Mouse (Mus musculus) cerebellum, adult 9-10 months (tissue): ENCODE results near the gene Tmf1.

Experiments used
- DNase-seq: peaks from one replicate; pipeline ENCODE4 v3.0.0; 2022

The Tmf1 gene

DNA sequence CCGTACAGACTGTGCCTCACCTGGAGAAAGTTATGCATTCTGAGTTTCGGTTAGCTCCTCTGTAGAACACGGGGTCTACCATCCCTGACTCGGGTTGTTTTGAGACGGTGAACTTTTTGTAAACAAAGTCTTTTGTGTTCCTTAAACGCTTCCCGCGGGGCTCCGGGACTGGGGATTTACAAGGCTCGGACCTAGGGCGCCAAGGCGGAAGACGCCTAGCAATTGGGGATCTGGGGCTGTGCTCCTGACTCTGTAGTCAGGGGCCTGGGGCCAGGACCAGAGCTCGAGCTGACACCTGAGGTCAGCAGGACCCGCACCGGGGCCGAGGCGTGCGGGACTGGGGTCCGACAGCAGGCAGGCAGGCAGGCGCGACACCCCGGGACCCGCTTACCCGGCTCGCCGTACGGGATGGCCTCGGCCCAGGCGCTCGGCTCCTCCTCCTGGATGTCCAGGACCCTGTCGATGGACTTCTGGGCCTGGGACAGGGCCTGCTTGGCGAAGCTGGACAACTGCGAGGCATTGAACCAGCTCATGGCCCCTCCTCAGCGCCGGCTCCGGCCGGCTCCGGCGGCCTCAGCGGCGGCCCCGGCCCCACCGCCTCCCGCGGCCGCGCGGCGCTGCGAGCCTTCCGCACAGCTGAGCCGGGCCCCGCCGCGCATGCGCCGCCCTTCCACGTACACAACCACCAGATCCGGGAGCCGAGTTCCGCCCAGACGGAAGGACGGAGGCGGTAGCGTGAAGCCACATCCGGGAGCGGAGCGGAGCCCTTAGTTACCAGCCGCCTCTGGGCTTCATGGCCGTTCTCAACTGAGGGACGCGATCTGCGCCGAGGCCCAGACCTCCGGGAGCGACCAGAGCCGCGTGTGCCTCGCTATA lies at the start of gene Tmf1:
Gene Tmf1, minus strand, starts transcription at position 632 of the 876 bp plus-strand sequence.
- peak; percentile 94 for DNase-seq

DNA sequence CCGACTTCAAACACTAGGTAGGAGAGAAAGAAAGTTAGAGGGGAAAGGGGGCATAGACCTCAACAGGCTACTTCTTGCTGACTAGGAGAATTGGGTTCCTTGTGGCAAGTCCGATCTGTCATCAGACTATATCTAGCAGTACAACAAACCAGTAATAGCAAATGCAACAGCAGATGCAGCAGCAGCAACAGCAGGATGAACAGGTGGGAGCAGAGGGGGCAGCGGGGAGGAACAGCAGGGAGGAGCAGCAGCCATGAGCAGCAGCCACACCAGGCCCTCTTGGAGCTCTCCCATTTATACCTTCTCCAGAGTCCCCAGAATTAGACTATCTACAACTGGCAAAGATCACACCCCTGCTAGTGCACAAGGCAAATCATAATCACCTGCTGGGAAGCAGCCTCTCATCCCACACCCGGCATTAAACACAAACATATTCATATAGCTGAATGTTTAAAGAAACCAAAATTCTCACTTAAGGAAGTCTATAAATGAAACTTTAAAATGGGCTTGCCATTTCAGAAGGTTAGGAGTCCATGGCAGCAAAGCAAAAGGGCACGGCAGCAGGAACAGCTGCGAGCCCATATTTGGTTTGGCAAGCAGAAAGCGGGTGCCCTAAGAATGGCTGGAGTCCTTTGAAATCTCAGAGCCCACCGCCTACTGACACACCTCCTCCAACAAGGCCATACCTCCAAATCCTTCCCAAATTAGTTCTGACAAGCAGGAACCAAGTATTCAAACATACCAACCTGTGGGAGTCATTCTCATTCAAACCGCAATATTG lies 48.3 kb upstream of the Tmf1 start:
- no peak for DNase-seq

DNA sequence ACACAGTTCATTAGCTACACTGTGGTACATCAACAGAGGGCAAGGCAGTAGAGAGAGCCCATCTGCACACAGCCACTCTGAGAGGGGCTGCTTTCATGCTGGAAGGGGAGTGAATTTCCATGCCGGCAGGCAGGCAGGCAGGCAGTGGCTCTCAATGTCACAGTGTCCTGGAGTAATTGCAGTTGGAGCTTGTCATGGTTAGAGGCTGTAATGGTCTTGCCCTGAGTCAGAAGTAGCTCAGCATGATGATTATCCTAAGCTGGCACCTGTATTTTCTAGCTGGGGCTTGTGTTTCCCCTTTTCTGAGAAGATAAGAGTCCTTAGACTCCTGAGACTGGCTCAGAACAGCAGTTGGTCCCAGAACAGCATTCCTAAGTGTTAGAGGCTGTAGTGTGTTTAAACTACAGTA lies 47.2 kb upstream of the Tmf1 start:
- DNase-seq: no peak

DNA sequence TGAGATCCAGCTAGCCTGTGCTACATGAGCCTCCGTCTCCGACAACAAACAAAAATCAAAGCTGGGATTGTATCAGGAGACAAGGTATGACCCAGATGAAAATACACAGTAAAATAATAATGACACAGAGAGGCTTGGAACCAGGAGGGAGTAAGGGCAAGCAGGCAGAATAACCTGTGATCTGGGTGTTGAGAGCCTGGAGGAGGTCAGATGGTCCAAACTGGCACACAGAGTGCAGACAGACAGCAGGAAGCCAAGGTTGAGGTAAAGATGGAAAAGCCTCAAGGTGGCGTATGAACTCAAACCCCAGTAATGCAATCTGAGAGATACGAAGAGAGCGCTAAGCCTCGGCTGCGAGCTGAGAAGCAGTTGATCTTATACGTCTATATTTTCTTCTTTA lies 45.6 kb upstream of the Tmf1 start:
- DNase-seq: peak; percentile 56

DNA sequence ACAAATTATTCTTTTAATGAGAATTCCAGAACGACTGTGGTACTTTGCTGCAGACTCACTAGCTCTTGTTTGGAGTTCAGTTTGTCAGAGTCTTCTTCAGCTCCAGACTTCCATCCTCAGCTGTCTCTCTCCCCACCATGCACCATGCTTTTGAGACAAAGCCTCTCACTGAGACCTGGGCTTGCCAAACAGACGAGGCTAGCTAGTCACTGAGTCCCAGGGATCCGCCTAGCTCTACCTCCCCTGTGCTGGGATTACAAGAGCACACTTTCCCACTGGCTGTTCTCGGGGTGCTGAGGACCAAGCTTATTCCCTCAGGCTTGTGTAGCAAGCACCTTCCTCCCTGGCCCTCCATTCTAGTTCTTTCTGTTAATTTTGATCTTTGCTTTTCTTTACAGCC lies 44.6 kb upstream of the Tmf1 start:
- no peak for DNase-seq

DNA sequence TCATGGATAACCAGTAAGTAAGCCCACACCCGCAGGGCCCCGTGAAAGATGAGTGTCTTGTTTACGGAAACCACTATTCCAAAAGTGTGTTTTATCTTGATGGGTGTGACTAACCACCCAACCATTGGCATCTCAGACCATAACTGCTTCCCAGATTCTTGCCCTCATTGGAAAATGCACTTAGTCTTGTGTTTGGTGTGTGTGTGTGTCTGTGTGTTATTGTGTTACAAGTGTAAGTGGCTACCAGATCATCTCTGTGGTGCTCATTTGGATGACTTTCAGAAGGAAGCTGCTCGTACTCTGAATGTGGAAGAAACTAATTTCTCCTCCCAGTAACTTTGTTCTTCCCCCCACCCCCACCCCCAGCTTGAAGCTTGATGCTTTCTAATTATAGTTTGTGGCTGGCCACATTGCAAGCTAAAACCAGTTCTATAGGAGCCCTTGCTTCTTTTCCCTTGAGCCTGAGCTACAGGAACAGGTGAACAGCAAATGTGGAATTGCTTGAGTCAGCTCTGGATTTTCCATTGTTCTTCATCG lies 44.1 kb upstream of the Tmf1 start:
- no peak for DNase-seq

DNA sequence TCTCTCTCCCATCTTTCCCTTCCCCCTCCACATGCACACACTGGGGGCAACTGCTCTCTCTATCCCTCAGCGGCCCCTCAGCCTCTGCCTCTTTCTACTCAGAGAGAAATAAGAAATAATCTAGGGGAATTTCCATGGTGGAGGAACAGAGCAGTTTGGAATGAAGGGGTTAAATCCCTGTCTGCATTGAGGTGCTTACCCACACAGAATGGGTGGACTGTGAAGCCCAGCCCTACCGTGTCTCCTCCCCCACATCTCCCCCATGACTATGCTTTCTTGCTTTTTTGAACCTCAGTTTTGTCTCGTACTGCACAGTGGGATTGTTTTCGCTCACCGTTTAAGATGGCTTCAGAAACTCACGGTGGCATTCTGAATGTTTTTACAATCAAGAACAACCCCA lies 43.4 kb upstream of the Tmf1 start:
- no peak for DNase-seq

DNA sequence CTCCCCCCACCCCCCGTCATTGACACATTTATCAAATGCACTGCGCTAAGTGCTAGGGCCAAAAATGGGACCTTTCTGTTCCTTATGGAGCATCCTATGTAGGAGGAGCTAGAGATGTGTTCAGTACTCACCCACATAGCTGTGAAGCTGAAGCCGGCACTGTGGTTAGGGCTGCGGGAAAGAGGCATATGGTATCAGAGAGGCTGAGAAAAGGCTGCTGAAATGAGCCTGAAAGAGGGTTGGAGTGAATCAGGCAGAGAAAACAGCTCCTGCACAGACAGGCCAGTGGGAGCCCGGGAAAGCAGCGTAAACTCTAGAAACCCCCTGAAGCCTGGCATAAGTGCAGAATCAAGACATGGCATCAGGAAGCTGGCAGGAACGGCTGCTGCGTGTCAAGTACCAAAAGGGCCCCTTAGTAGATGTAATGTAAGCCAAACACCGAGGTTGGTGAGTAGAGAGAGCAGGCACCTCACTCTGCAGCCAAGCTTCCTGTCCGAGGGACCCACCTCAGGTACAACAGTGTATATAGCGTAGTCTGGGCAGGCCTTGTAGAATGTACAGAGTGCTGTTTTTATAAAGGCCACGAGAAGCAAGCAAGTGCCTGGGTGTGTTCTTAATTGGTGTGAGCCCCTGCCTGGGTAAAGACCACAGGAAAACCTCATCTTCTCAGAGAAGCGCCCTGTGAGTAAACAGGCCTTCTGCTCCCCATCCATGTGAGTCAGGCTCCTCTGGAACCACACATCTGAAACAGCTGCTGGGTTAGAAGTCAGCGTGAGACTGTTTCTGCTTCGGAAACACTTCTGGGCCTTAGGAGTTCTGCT lies 42.5 kb upstream of the Tmf1 start:
- DNase-seq: no peak

DNA sequence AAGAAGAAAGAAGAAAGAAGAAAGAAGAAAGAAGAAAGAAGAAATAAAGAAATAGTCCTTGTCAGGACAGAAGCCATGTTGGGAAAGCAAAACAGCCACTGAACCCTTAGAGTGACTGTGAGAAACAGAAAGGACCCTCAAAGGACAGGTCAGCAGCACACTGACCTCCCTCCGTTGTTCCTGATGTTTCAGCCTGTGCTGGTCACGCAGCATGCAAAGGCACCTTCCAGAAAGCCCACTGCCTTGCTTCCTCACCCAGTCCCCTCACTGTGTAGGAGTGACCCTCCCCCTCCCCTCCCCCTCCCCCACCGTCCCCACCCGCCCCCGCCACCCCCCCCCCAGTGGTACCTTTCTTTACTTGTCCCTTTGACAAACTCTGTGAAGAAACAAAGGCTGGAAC lies 41.8 kb upstream of the Tmf1 start:
- no peak for DNase-seq

DNA sequence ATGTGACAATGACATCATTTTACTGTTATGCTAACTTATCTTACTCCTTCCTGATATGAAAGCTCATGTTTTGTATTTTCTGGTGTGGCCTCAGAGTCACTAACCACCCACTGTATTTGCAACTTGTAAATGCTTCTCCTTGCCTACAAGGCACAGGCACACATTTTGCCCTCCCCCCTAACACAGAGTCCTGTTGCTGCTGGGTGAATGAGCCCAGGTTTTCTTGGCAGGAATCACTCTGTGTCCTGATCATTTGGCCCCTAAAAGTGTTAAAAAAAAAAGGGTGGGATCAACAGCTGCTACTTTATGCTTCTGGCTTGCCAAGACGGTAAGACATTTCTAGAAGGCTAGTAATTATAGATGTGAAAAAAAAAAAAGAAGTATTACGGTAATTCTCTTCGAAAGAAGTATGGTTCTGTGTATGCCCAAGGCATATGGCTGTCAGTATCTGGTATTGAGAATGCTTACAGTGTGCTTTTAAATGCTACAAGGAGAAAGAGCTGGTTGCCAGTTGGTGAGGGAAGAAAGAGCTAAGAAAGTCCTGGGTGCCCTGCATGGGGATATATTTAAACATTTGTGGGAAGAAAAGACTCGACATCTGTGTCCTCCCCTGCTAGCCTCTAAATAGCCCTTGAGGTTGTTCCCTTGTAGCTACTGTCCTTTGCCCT lies 37.4 kb upstream of the Tmf1 start:
- no peak for DNase-seq

DNA sequence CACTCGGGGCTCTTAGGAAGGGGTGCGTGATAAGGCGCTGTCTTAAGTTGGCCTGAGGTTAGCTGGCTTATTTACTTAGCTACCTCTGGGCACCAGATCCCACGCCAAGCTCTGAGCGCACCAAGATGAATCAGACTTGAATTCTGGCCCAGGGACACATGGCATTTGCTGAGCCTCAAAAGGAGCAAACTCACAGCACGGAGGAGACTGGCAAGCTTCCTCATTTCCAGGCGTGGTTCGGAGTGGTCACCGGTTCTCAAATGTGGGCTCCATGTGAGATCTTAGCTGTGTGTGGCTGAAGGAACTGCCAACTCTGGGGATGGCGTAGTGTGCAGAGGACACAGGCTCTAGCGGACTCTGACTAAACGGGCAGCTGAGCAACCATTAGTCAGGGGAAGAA lies 33.1 kb upstream of the Tmf1 start:
- peak; percentile 86 for DNase-seq

DNA sequence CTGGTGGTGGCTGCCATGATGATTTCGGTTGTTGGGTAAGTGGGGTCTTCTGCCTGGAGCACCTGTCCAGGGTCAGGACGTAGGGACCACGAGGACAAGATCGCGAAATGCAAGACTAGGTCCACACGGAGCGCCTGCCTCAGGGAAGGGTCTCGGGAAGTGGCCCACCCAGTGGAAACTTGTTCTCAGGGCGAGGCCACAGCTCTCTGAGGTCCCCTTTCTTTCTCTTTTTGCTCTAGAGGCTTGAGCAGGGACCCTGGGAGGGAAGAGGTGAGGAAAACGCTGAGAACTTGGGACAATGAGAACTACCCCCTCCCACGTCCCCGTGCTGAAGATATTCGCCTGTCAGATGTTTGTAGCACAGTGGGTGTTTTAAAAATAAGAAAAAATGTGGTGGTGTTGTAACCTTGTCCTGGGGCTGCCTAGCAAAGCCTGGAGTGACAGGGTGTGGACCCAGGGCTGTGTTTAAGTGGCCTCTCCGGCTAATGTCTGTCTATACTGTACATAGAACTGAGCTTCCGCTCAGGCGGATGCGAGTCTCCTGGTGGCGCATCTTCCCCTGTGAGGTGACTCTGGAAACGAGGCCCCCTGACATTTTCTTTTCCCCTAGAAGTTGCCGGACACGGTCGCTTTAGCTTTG lies 32.2 kb upstream of the Tmf1 start:
- DNase-seq: peak; percentile 48

DNA sequence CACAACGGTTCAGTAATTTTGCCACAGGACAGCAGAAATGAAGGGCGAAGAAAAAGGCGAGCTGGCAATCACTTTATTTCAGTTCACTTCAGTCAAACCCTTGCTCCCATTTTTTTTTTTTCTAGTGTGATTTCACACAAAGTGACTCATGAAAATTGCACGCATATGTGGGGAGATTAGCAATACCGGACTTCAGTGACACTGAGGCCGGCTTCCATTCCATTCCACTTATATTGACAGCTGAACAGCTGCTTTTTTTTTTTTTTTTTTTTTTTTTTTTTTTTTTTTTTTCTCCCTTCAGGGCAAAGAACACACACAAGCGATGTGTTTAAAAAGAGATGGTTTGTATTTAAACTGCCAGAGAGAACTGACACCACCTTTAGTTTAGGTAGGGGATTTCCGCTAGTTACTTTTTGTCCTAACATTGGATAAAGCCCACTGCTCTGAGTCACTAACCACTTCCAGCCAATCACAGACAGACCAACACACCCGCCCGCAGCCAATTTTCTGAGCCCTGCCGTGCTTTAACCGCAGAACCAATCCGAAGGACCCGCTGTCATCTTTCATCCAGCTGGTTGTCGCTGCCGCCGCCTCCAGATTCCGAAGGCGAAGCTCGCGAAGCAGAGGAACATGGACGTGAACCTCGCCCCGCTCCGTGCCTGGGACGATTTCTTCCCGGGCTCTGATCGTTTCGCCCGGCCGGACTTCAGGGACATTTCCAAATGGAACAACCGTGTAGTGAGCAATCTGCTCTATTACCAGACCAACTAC lies 31.5 kb upstream of the Tmf1 start, which contains the start of gene Arl6ip5:
Gene Arl6ip5, plus strand, starts transcription at position 499 of the 771 bp plus-strand sequence.
- peak; percentile 83 for DNase-seq

DNA sequence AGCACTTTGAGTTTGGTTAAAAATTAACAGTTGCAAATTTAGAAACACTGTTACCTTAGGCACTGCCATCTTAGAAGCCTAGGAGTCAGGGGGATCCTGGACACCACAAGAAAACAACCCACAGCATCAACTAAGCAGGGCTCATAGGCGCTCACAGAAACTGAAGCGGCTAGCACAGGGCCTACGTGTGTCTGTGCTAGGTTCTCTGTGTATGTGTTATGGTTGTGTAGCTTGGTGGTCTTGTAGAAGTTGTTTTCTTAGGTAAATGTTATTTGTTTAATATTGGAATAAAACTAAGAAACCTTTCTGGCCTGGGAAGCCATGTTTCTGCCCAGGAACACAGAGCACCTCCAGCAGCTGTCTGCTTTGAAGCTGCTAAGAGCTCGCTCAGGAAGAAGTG lies 30.8 kb upstream of the Tmf1 start:
- DNase-seq: no peak

DNA sequence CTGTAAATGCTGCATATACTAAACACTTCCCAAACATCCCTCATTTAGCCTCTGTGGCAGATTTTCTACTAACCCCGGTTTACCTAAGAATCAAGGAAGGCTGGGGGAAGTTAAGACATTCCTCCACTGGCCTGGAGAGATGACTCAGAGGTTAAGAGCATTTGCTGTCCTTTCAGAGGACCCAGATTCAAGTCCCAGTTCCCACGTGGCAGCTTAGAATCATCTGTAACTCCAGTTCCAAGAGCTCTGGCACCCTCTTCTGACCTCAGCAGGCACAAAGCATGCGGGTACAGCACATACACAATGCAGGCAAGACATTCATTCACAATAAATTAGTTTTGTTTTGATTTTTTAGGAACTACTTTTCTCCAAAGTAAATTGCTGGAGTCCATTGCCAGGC lies 30.3 kb upstream of the Tmf1 start:
- no peak for DNase-seq

DNA sequence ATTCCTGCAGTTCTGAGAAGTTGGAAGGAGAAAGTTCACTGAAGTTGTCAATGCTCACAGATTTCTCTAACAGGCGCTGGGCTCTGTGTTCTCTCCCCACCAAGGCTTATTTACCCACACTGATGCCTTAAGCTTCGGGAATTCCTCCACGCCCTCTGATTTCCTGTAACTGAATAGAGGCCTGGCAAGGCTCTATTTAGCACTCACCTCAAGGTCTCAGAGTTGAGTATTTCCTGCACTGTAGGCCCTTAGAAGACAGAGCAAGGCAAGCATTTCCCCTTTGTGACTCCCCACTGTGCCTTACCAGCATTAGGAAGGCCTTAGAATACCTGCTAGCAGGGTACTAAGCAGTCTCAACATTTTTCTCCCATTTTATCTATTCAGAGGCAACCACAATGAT lies 29.5 kb upstream of the Tmf1 start:
- no peak for DNase-seq

DNA sequence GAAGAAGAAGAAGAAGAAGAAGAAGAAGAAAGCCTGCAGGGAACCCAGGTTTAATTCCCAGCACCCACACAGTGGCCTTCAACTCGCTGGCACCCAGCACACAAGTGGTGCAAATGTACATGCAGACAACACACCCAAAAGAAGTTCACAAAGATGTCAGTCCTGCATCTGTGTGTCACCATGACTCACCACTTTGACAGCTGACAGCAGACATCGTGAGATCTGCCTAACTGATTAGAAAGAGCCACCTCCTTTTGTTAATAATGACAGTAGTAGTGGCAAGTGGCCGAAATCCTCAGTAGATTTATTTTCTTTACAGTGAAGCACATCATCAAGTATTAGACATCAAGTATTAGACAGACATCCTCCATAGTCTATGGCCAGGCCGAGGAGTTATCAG lies 28.2 kb upstream of the Tmf1 start:
- DNase-seq: peak; percentile 22

DNA sequence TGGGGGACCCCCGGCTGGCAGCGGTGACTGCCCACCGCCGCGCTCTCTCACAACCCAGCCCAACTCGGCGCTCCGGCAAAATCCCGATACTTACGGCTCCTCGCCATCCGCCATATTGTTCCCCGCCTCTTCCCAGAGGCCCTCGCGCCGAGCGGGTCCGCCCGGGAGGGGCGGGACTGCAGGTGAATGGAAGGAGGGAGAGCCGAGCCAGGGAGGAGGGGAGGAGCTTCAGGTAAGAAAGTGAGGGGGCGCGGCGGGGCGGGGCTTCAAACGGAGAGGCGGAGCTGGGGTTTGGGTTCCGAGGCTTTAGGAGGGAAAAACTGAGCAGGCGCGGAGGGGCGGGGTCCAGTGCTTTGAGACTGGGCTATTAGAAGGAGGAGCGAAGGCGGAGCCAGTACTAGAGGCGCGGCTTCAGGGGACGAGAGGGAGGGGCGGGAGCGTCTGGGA lies 26.5 kb upstream of the Tmf1 start, which contains the start of gene Uba3:
Gene Uba3, minus strand, starts transcription at position 209 of the 447 bp plus-strand sequence.
- peak; percentile 100 for DNase-seq

DNA sequence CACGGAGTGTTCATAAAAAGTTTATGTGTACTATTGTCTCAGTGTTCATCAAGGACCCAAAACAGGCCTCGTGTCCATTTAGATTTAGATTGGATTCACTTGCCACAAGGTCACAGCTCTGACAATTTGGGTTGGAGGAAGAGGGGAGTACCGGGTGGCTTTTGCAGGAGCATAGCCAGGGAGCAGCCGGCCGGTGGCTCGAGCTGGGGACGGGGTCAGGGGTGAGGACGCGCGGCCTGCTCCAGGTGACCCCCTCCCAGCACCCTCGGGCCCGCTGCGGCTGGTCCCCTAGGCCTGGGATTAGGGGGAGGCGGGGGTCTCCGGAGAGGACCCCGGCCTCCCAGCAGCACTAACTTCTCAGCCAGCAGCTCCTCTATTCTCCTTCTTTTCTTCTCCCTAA lies 26.0 kb upstream of the Tmf1 start:
- peak; percentile 72 for DNase-seq

DNA sequence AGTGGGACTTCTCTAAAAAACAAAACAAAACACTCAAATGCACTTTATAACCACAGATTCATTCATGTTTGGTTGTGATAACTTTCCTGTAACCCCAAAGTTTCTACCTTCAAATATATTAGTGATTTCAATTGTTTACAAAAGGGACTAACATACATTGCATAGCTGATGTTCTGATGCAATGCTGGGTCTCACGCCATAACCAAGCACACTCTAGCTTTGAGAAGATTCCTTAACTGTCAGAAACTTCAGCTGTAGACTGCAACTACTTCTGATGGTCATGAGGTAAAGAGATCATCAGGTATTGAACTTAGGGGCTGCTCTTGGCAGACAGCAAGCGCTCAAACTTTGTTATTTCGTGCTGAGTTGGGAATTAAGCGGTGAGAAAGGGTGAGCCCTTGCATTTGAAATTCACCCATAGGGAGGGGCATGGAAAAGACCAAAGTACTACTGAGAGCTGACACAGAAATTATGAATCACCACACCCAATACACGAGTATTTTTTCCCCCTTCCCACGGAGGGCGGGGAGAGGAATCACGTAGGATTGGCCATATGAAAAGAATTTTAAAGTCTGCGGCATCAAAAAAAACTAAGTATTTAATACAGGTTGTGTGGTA lies 25.4 kb upstream of the Tmf1 start:
- no peak for DNase-seq
